Mouse (Mus musculus): ENCODE data around the gene Pakap. TPM values are rescaled to one million over a fixed set of nuclear protein-coding genes. Genes with fewer than 3 reads are reported as not detected.

The Pakap gene
- polyA plus RNA-seq, 1 experiment from 2014 or later = 22.8 TPM

GRCm38 (mm10) chr4:57750651-57751050, 182.7 kb downstream of the Pakap start:
- Histone ChIP-seq H3K4me1 (peaks cover 19% of the 10 kb centered on the region), H3K36me3 (no peaks in the 10 kb centered on the region), H3K27ac (replicated peaks) (no peak overlapping the region), H3K27me3 (ENCODE audit: low read depth, poor library complexity, severe bottlenecking) (no peaks in the 10 kb centered on the region), H3K9me3 (replicated peaks) (no peaks in the 10 kb centered on the region; the same call in 1 of the 2 replicates), H3K4me3 (no peak overlapping the region)
- WGBS = 75% methylated on average over 4 of the region's 4 CpGs
- no peak for DNase-seq (ENCODE audit: low spot score)

GRCm38 (mm10) chr4:57751054-57751453, 183.1 kb downstream of the Pakap start:
- Histone ChIP-seq H3K9me3 (replicated peaks) (no peaks in the 10 kb centered on the region; the same call in 1 of the 2 replicates), H3K4me3 (no peak overlapping the region), H3K36me3 (no peaks in the 10 kb centered on the region), H3K4me1 (peaks cover 19% of the 10 kb centered on the region), H3K27me3 (ENCODE audit: low read depth, poor library complexity, severe bottlenecking) (no peaks in the 10 kb centered on the region), H3K27ac (replicated peaks) (no peak overlapping the region)
- DNase-seq (ENCODE audit: low spot score) = no peak
- WGBS = 68% methylated on average over 4 of the region's 4 CpGs

- Histone ChIP-seq H3K4me3 (no peak overlapping the region), H3K36me3 (no peaks in the 10 kb centered on the region), H3K9me3 (replicated peaks) (no peaks in the 10 kb centered on the region), H3K27ac (replicated peaks) (no peak overlapping the region), H3K27me3 (ENCODE audit: low read depth, poor library complexity, severe bottlenecking) (no peaks in the 10 kb centered on the region), H3K4me1 (peaks cover 19% of the 10 kb centered on the region)
- no peak for DNase-seq (ENCODE audit: low spot score)
- WGBS = 90% methylated on average over 11 of the region's 11 CpGs
These were observed 183.6 kb downstream of the Pakap start for GRCm38 (mm10) chr4:57751566-57751965.

GRCm38 (mm10) chr4:57755085-57755484, 187.1 kb downstream of the Pakap start:
- DNase-seq (ENCODE audit: low spot score) = no peak
- H3K27me3 ChIP-seq (ENCODE audit: low read depth, poor library complexity, severe bottlenecking) = no peaks in the 10 kb centered on the region
- 94% methylated on average over 11 of the region's 11 CpGs for WGBS
- H3K4me3 ChIP-seq = no peak overlapping the region
- H3K9me3 ChIP-seq (replicated peaks) = no peaks in the 10 kb centered on the region
- no peak overlapping the region for H3K27ac ChIP-seq (replicated peaks)
- no peaks in the 10 kb centered on the region for H3K36me3 ChIP-seq
- H3K4me1 ChIP-seq = peaks cover 14% of the 10 kb centered on the region

GRCm38 (mm10) chr4:57757997-57758396, 190.0 kb downstream of the Pakap start:
- Histone ChIP-seq H3K27ac (replicated peaks) (peak overlapping the region; percentile 43; the same call in 1 of the 2 replicates), H3K27me3 (ENCODE audit: low read depth, poor library complexity, severe bottlenecking) (0 out of 2 replicates have a peak, but pooled peaks cover 4% of the 10 kb centered on the region), H3K4me3 (no peak overlapping the region), H3K36me3 (no peaks in the 10 kb centered on the region), H3K4me1 (peaks cover 22% of the 10 kb centered on the region), H3K9me3 (replicated peaks) (no peaks in the 10 kb centered on the region)
- DNase-seq (ENCODE audit: low spot score) = no peak
- 63% methylated on average over 11 of the region's 11 CpGs for WGBS

GRCm38 (mm10) chr4:57762424-57762823, 194.4 kb downstream of the Pakap start:
- Histone ChIP-seq H3K4me1 (peaks cover 48% of the 10 kb centered on the region), H3K36me3 (no peaks in the 10 kb centered on the region), H3K4me3 (no peak overlapping the region), H3K27me3 (ENCODE audit: low read depth, poor library complexity, severe bottlenecking) (0 out of 2 replicates have a peak, but pooled peaks cover 9% of the 10 kb centered on the region), H3K9me3 (replicated peaks) (no peaks in the 10 kb centered on the region), H3K27ac (replicated peaks) (peak overlapping the region; percentile 69)
- no peak for DNase-seq (ENCODE audit: low spot score)
- 53% methylated on average over 7 of the region's 7 CpGs for WGBS

- no peak overlapping the region for H3K4me3 ChIP-seq
- no peaks in the 10 kb centered on the region for H3K36me3 ChIP-seq
- no peaks in the 10 kb centered on the region for H3K9me3 ChIP-seq (replicated peaks)
- H3K27ac ChIP-seq (replicated peaks) = peak overlapping the region; percentile 83; the same call in 1 of the 2 replicates
- H3K27me3 ChIP-seq (ENCODE audit: low read depth, poor library complexity, severe bottlenecking) = 0 out of 2 replicates have a peak, but pooled peaks cover 9% of the 10 kb centered on the region
- no peak for DNase-seq (ENCODE audit: low spot score)
- WGBS = 81% methylated on average over 1 of the region's 1 CpGs
- peaks cover 44% of the 10 kb centered on the region for H3K4me1 ChIP-seq
These were observed 196.4 kb downstream of the Pakap start for GRCm38 (mm10) chr4:57764392-57764791.

GRCm38 (mm10) chr4:57764926-57765325, 196.9 kb downstream of the Pakap start:
- DNase-seq (ENCODE audit: low spot score) = no peak
- 0 out of 2 replicates have a peak, but pooled peaks cover 9% of the 10 kb centered on the region for H3K27me3 ChIP-seq (ENCODE audit: low read depth, poor library complexity, severe bottlenecking)
- peaks cover 44% of the 10 kb centered on the region for H3K4me1 ChIP-seq
- H3K27ac ChIP-seq (replicated peaks) = peak overlapping the region; percentile 83
- H3K9me3 ChIP-seq (replicated peaks) = no peaks in the 10 kb centered on the region
- WGBS = 85% methylated on average over 1 of the region's 1 CpGs
- no peak overlapping the region for H3K4me3 ChIP-seq
- H3K36me3 ChIP-seq = no peaks in the 10 kb centered on the region

GRCm38 (mm10) chr4:57765806-57766205, 197.8 kb downstream of the Pakap start:
- WGBS = 5% methylated on average over 4 of the region's 4 CpGs
- no peaks in the 10 kb centered on the region for H3K9me3 ChIP-seq (replicated peaks)
- H3K27ac ChIP-seq (replicated peaks) = peak overlapping the region; percentile 83
- no peak overlapping the region for H3K4me3 ChIP-seq
- H3K27me3 ChIP-seq (ENCODE audit: low read depth, poor library complexity, severe bottlenecking) = 0 out of 2 replicates have a peak, but pooled peaks cover 9% of the 10 kb centered on the region
- H3K36me3 ChIP-seq = no peaks in the 10 kb centered on the region
- H3K4me1 ChIP-seq = peaks cover 51% of the 10 kb centered on the region
- peak; percentile 57 for DNase-seq (ENCODE audit: low spot score)

GRCm38 (mm10) chr4:57769007-57769406, 201.0 kb downstream of the Pakap start:
- WGBS = 67% methylated on average over 3 of the region's 3 CpGs
- Histone ChIP-seq H3K4me3 (no peak overlapping the region), H3K4me1 (peaks cover 42% of the 10 kb centered on the region), H3K36me3 (no peaks in the 10 kb centered on the region), H3K9me3 (replicated peaks) (no peaks in the 10 kb centered on the region), H3K27me3 (ENCODE audit: low read depth, poor library complexity, severe bottlenecking) (0 out of 2 replicates have a peak, but pooled peaks cover 5% of the 10 kb centered on the region), H3K27ac (replicated peaks) (no peak overlapping the region; the same call in 1 of the 2 replicates)
- DNase-seq (ENCODE audit: low spot score) = no peak

GRCm38 (mm10) chr4:57770185-57770823, 202.3 kb downstream of the Pakap start:
- H3K27me3 ChIP-seq (ENCODE audit: low read depth, poor library complexity, severe bottlenecking) = no peaks in the 10 kb centered on the region
- H3K4me3 ChIP-seq = no peak overlapping the region
- no peak overlapping the region; the same call in 1 of the 2 replicates for H3K27ac ChIP-seq (replicated peaks)
- no peaks in the 10 kb centered on the region for H3K36me3 ChIP-seq
- no peak for DNase-seq (ENCODE audit: low spot score)
- H3K9me3 ChIP-seq (replicated peaks) = no peaks in the 10 kb centered on the region
- peaks cover 32% of the 10 kb centered on the region for H3K4me1 ChIP-seq
- 51% methylated on average over 4 of the region's 4 CpGs for WGBS

GRCm38 (mm10) chr4:57771558-57772219, 203.7 kb downstream of the Pakap start:
- no peaks in the 10 kb centered on the region for H3K27me3 ChIP-seq (ENCODE audit: low read depth, poor library complexity, severe bottlenecking)
- H3K4me1 ChIP-seq = peaks cover 18% of the 10 kb centered on the region
- no peaks in the 10 kb centered on the region for H3K36me3 ChIP-seq
- H3K9me3 ChIP-seq (replicated peaks) = no peaks in the 10 kb centered on the region
- H3K27ac ChIP-seq (replicated peaks) = no peak overlapping the region
- WGBS = 94% methylated on average over 2 of the region's 2 CpGs
- no peak for DNase-seq (ENCODE audit: low spot score)
- H3K4me3 ChIP-seq = no peak overlapping the region
